Mouse (Mus musculus) forebrain, embryonic 11.5 days (tissue): Measurements from ENCODE around the gene Fam181a. TPM values are rescaled to one million over a fixed set of nuclear protein-coding genes. Genes with fewer than 3 reads are reported as not detected.

ENCODE experiments used
- ATAC-seq: fragments of 200-750 bp; cut with Nextera tagmentation; replicated peaks from 2 replicates; pipeline ENCODE4 v1.8.0; 2017; ENCODE audit warnings: moderate TSS enrichment; ENCODE audit not compliant: low FRiP score
- DNase-seq: peaks from one replicate; pipeline ENCODE4 v3.0.0-alpha.2; 2017; ENCODE audit warnings: low spot score
- H3K27ac ChIP-seq: fragments of 300-500 bp; sonication (generic); 2 replicates; pipeline ENCODE4 v1.5.1; 2014; ENCODE audit warnings: low read depth, low read length
- H3K27me3 ChIP-seq: fragments of 300-500 bp; sonication (generic); 2 replicates; pipeline ENCODE4 v1.6.1; 2014; ENCODE audit warnings: mild to moderate bottlenecking, low read length, mixed read lengths; ENCODE audit not compliant: control insufficient read depth, insufficient read depth
- H3K36me3 ChIP-seq: fragments of 300-500 bp; sonication (generic); 2 replicates; pipeline ENCODE4 v1.6.1; 2014; ENCODE audit warnings: mild to moderate bottlenecking, low read length, moderate library complexity, mixed read lengths; ENCODE audit not compliant: control insufficient read depth, insufficient read depth
- H3K4me1 ChIP-seq: fragments of 300-500 bp; sonication (generic); replicated peaks from 2 replicates; pipeline ENCODE4 v1.6.1; 2014; ENCODE audit warnings: low read length, mixed read lengths; ENCODE audit not compliant: control insufficient read depth, insufficient read depth
- H3K4me2 ChIP-seq: fragments of 300-500 bp; sonication (generic); 2 replicates; pipeline ENCODE4 v1.6.1; 2014; ENCODE audit warnings: low read depth, mild to moderate bottlenecking, low read length, moderate library complexity, mixed read lengths; ENCODE audit not compliant: severe bottlenecking
- H3K4me3 ChIP-seq: fragments of 300-500 bp; sonication (generic); 2 replicates; pipeline ENCODE4 v1.5.1; 2014; ENCODE audit warnings: low read depth, low read length
- H3K9ac ChIP-seq: fragments of 300-500 bp; sonication (generic); 2 replicates; pipeline ENCODE4 v1.6.1; 2014; ENCODE audit warnings: low read length
- H3K9me3 ChIP-seq: fragments of 300-500 bp; sonication (generic); 2 replicates; pipeline ENCODE4 v1.6.1; 2016; ENCODE audit warnings: low read length, mixed read lengths; ENCODE audit not compliant: control insufficient read depth
- WGBS: fragments of 180-500 bp; shearing (Covaris S2); extraction: QIAGEN DNeasy Blood & Tissue Kit; methylation state at CpG from one replicate; pipeline ENCODE4 v1.1.7; 2014; 5-methylcytosine and 5-hydroxymethylcytosine counted together
- polyA plus RNA-seq: library from polyadenylated mRNA; unstranded; fragments of >200 nt; fragmentation: Nextera tagmentation; extraction: Ambion mirVana; gene quantifications from 2 replicates; pipeline ENCODE4 v1.2.1, GENCODE M21; 2014

Gene Fam181a
- polyA plus RNA-seq, 1 experiment from 2014 or later, result 27.3 TPM

- ATAC-seq (no peak), DNase-seq (no peak)
- no peak overlapping the region for H3K4me3 ChIP-seq
- no peaks in the 10 kb centered on the region for H3K27me3 ChIP-seq
- no peaks in the 10 kb centered on the region for H3K4me1 ChIP-seq
- no peaks in the 10 kb centered on the region for H3K9me3 ChIP-seq
- H3K36me3 ChIP-seq, result no peaks in the 10 kb centered on the region
- H3K9ac ChIP-seq, result no peak overlapping the region
- H3K4me2 ChIP-seq, result no peak overlapping the region
- H3K27ac ChIP-seq, result no peak overlapping the region
- WGBS, result 85% methylated on average over 8 of the region's 8 CpGs
These were observed 47.4 kb downstream of the Fam181a start for GRCm38 (mm10) chr12:103358216-103358615.

- no peak overlapping the region for H3K4me2 ChIP-seq
- no peaks in the 10 kb centered on the region for H3K27me3 ChIP-seq
- no peaks in the 10 kb centered on the region for H3K9me3 ChIP-seq
- DNase-seq, result no peak
- H3K27ac ChIP-seq, result no peak overlapping the region
- no peak overlapping the region for H3K9ac ChIP-seq
- no peaks in the 10 kb centered on the region for H3K36me3 ChIP-seq
- no peak overlapping the region for H3K4me3 ChIP-seq
- 73% methylated on average over 4 of the region's 4 CpGs for WGBS
- no peak for ATAC-seq
- H3K4me1 ChIP-seq, result no peaks in the 10 kb centered on the region
These were observed 48.4 kb downstream of the Fam181a start for GRCm38 (mm10) chr12:103358951-103359801.

GRCm38 (mm10) chr12:103360812-103361211 lies 50.0 kb downstream of the Fam181a start:
- H3K9me3 ChIP-seq, result no peaks in the 10 kb centered on the region
- H3K36me3 ChIP-seq, result no peaks in the 10 kb centered on the region
- H3K9ac ChIP-seq, result no peak overlapping the region
- no peak overlapping the region for H3K27ac ChIP-seq
- WGBS, result 82% methylated on average over 8 of the region's 8 CpGs
- ATAC-seq, result no peak
- H3K4me3 ChIP-seq, result no peak overlapping the region
- no peaks in the 10 kb centered on the region for H3K4me1 ChIP-seq
- H3K4me2 ChIP-seq, result no peak overlapping the region
- H3K27me3 ChIP-seq, result no peaks in the 10 kb centered on the region
- no peak for DNase-seq

- ATAC-seq (no peak), DNase-seq (no peak)
- no peak overlapping the region for H3K4me3 ChIP-seq
- no peaks in the 10 kb centered on the region for H3K36me3 ChIP-seq
- H3K9ac ChIP-seq, result no peak overlapping the region
- H3K9me3 ChIP-seq, result no peaks in the 10 kb centered on the region
- no peaks in the 10 kb centered on the region for H3K27me3 ChIP-seq
- H3K4me2 ChIP-seq, result no peak overlapping the region
- WGBS, result 90% methylated on average over 17 of the region's 17 CpGs
- H3K4me1 ChIP-seq, result no peaks in the 10 kb centered on the region
- no peak overlapping the region for H3K27ac ChIP-seq
These were observed 50.9 kb downstream of the Fam181a start for GRCm38 (mm10) chr12:103361539-103362307.

- no peaks in the 10 kb centered on the region for H3K4me1 ChIP-seq
- no peak overlapping the region for H3K4me2 ChIP-seq
- H3K4me3 ChIP-seq, result no peak overlapping the region
- no peak overlapping the region for H3K27ac ChIP-seq
- DNase-seq (no peak), ATAC-seq (no peak)
- H3K36me3 ChIP-seq, result no peaks in the 10 kb centered on the region
- 86% methylated on average over 3 of the region's 3 CpGs for WGBS
- H3K9ac ChIP-seq, result no peak overlapping the region
- no peaks in the 10 kb centered on the region for H3K9me3 ChIP-seq
- H3K27me3 ChIP-seq, result no peaks in the 10 kb centered on the region
These were observed 51.6 kb downstream of the Fam181a start for GRCm38 (mm10) chr12:103362336-103362735.

Other genes starting within 250 kb of the Fam181a start
- gene Prima1, start 68.8 kb upstream of the Fam181a start, polyA plus RNA-seq, result 0.31 and 0.95 TPM in 2 replicates
- 0.35 and 0.40 TPM in 2 replicates for gene Asb2, start 45.0 kb downstream of the Fam181a start, polyA plus RNA-seq
- gene Otub2, start 77.7 kb downstream of the Fam181a start, polyA plus RNA-seq, result 12.7 and 15.0 TPM in 2 replicates
- gene 9330161L09Rik, start 96.8 kb downstream of the Fam181a start, polyA plus RNA-seq, result 1.1 and 1.2 TPM in 2 replicates
- 109 and 113 TPM in 2 replicates for gene Ddx24, start 114.9 kb downstream of the Fam181a start, polyA plus RNA-seq
- 2.5 and 3.1 TPM in 2 replicates for gene Ifi27, start 123.2 kb downstream of the Fam181a start, polyA plus RNA-seq
- 0.79 and 1.1 TPM in 2 replicates for gene Ifi27l2a, start 132.7 kb downstream of the Fam181a start, polyA plus RNA-seq
- gene Ifi27l2b, start 146.2 kb downstream of the Fam181a start, polyA plus RNA-seq, result not detected in 2 replicates
- 4.0 TPM in 2 replicates for gene Ppp4r4, start 221.3 kb downstream of the Fam181a start, polyA plus RNA-seq